Mouse (Mus musculus) limb, embryonic 14.5 days (tissue): ENCODE measurements around the gene Olfr390. TPM values are rescaled to one million over a fixed set of nuclear protein-coding genes. Genes with fewer than 3 reads are reported as not detected.

Source experiments
- ATAC-seq: fragments of 200-750 bp; cut with Nextera tagmentation; 2 replicates; pipeline ENCODE4 v1.8.0; 2017; ENCODE audit warnings: low read depth, moderate number of reproducible peaks, moderate TSS enrichment; ENCODE audit not compliant: low FRiP score
- DNase-seq: peaks from one replicate; pipeline ENCODE4 v3.0.0-alpha.2; 2015; ENCODE audit warnings: low spot score
- H3K27ac ChIP-seq: fragments of 300-500 bp; sonication (generic); replicated peaks from 2 replicates; pipeline ENCODE4 v1.5.1; 2014; ENCODE audit warnings: low read depth, mild to moderate bottlenecking, low read length, moderate library complexity, mixed read lengths
- H3K27me3 ChIP-seq: fragments of 300-500 bp; sonication (generic); 2 replicates; pipeline ENCODE4 v1.6.1; 2014; ENCODE audit warnings: low read length, mixed read lengths; ENCODE audit not compliant: control insufficient read depth, insufficient read depth
- H3K36me3 ChIP-seq: fragments of 300-500 bp; sonication (generic); 2 replicates; pipeline ENCODE4 v1.6.1; 2014; ENCODE audit warnings: mild to moderate bottlenecking, low read length, moderate library complexity, mixed read lengths; ENCODE audit not compliant: control insufficient read depth, insufficient read depth
- H3K4me1 ChIP-seq: fragments of 300-500 bp; sonication (generic); 2 replicates; pipeline ENCODE4 v1.6.1; 2014; ENCODE audit warnings: antibody characterized with exemption, low read length, mixed read lengths; ENCODE audit not compliant: control insufficient read depth, insufficient read depth
- H3K4me2 ChIP-seq: fragments of 300-500 bp; sonication (generic); replicated peaks from 2 replicates; pipeline ENCODE4 v1.6.1; 2014; ENCODE audit warnings: low read depth, mild to moderate bottlenecking, low read length, moderate library complexity; ENCODE audit not compliant: severe bottlenecking
- H3K4me3 ChIP-seq: fragments of 300-500 bp; sonication (generic); replicated peaks from 2 replicates; pipeline ENCODE4 v1.5.1; 2014; ENCODE audit warnings: low read length
- H3K9ac ChIP-seq: fragments of 300-500 bp; sonication (generic); 2 replicates; pipeline ENCODE4 v1.6.1; 2014; ENCODE audit warnings: mild to moderate bottlenecking, low read depth, low read length, moderate library complexity; ENCODE audit not compliant: severe bottlenecking
- H3K9me3 ChIP-seq: fragments of 300-500 bp; sonication (generic); 2 replicates; pipeline ENCODE4 v1.6.1; 2016; ENCODE audit warnings: low read length; ENCODE audit not compliant: control insufficient read depth
- POLR2A ChIP-seq: fragments of 200-500 bp; IDR thresholded peaks from 2 replicates; pipeline ENCODE4 v1.8.0; 2012; ENCODE audit warnings: inconsistent platforms, mild to moderate bottlenecking, moderate library complexity, borderline replicate concordance; ENCODE audit not compliant: insufficient read depth, insufficient read length; ENCODE audit errors: extremely low read depth
- WGBS: fragments of 180-500 bp; shearing (Covaris S2); extraction: QIAGEN DNeasy Blood & Tissue Kit; methylation state at CpG from one replicate; pipeline ENCODE4 v1.1.7; 2014; 5-methylcytosine and 5-hydroxymethylcytosine counted together
- polyA plus RNA-seq, 2 experiments: library from polyadenylated mRNA; depleted of rRNA in 1 of 2; stranded (reverse) in 1 of 2; unstranded in 1 of 2; fragments of >200 nt; fragmentation: Nextera tagmentation in 1 of 2; extraction: Ambion mirVana in 1 of 2; gene quantifications; 2 replicates each; pipeline versions ENCODE4 v1.2.1 to v1.2.3; 2012 to 2014

Gene Olfr390
- not detected in 2 replicates for polyA plus RNA-seq (2012; rRNA removed)
- not detected in 2 replicates for polyA plus RNA-seq (2014; fragmentation: Nextera tagmentation; extraction: Ambion mirVana)

GRCm38 (mm10) chr11:73782664-73783063 lies at the start of gene Olfr390:
Gene Olfr390 (plus strand): TSS chr11:73782964.
- H3K27ac ChIP-seq = no peak within 1 kb of the TSS
- TF ChIP-seq POLR2A = no peak
- 78% methylated on average over 1 of the region's 1 CpGs for WGBS
- no peak for DNase-seq
- no peak for ATAC-seq
- no peak within 1 kb of the TSS for H3K4me2 ChIP-seq
- H3K4me1 ChIP-seq = no peaks in the 10 kb centered on the region
- no peaks in the 10 kb centered on the region for H3K36me3 ChIP-seq
- no peak within 1 kb of the TSS for H3K4me3 ChIP-seq
- H3K9ac ChIP-seq = no peak within 1 kb of the TSS
- no peaks in the 10 kb centered on the region for H3K9me3 ChIP-seq
- no peaks in the 10 kb centered on the region for H3K27me3 ChIP-seq

DNA sequence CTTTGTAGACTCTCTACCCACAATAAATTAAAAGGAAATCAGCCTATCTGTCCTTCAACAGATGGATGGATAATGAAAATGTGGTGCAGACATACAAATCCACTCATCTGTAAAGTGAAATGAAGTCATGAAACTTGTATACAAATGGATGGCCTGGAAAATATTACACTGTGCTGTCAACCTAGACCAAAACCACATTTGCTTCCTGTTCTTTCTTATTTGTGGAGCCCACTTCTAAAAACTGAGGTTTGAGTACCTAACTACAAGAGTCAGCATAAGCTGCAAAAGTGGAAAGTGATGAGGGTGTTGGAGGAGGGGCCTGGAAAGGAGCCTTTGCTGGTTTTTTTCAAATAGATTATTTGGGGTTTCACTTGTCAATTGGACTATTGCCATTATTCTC lies 23.6 kb upstream of the Olfr390 start:
- H3K9me3 ChIP-seq = peaks cover 3% of the 10 kb centered on the region; the same call in 1 of the 2 replicates
- no peak for ATAC-seq
- no peak for TF ChIP-seq POLR2A
- no peaks in the 10 kb centered on the region for H3K36me3 ChIP-seq
- no peak overlapping the region for H3K9ac ChIP-seq
- no peaks in the 10 kb centered on the region for H3K4me1 ChIP-seq
- no peak overlapping the region for H3K4me3 ChIP-seq
- no peak overlapping the region for H3K27ac ChIP-seq
- no peaks in the 10 kb centered on the region for H3K27me3 ChIP-seq
- DNase-seq = no peak
- H3K4me2 ChIP-seq = no peak overlapping the region

DNA sequence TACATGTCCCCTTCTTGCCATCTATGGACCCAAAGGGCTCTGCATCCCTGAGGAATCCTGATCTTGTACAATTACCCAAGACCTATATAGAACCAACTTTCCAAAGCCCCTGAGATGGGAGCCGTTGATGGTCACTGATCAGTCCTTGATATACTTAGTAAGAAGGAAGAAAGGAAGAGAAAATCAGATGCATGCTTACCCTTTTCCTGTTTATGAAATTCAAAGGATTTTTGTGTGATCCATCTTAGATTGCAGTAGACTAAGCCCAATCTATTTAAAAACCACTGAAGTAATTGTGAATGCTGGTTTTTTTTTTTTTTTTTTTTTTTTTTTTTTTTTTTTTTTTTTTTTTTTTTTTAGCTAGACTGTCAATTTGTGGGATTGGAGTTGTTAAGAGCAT lies 2.2 kb upstream of the Olfr390 start, which contains the start of gene Olfr389:
TSS of gene Olfr389 (minus strand) at position 101 of the 400 bp plus-strand sequence.
- ATAC-seq = no peak
- 74% methylated on average over 1 of the region's 1 CpGs for WGBS
- Histone ChIP-seq H3K4me3 (no peak within 1 kb of the TSS), H3K4me1 (no peaks in the 10 kb centered on the region), H3K27me3 (no peaks in the 10 kb centered on the region), H3K27ac (no peak within 1 kb of the TSS), H3K4me2 (no peak within 1 kb of the TSS), H3K9me3 (no peaks in the 10 kb centered on the region), H3K9ac (no peak within 1 kb of the TSS), H3K36me3 (no peaks in the 10 kb centered on the region)
- DNase-seq = no peak
- TF ChIP-seq POLR2A = no peak

- no peak for ATAC-seq
Measured at GRCm38 (mm10) chr11:73802952-73803351, 20.2 kb downstream of the Olfr390 start, which contains the start of gene Olfr391-ps. Gene Olfr391-ps (minus strand): TSS chr11:73803052.

DNA sequence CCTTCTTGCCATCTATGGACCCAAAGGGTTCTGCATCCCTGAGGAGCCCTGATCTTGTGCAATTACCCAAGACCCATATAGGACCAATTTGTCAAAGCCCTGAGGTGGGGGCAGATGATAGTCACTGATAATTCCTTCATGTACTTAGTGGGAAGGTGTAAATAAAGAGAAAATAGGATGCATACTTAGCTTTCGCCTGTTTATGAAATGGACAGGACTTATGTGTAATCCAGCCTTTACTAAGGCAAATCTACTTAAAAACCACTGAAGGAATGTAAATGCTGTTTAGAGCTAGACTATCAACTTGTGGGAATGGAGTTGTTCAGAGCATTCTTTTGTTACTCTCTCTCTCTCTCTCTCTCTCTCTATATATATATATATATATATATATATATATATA lies 34.2 kb downstream of the Olfr390 start, which contains the start of gene Olfr392:
TSS of gene Olfr392 (minus strand) at position 101 of the 400 bp plus-strand sequence.
- no peak for ATAC-seq
- Histone ChIP-seq H3K27me3 (no peaks in the 10 kb centered on the region), H3K27ac (no peak within 1 kb of the TSS), H3K4me1 (no peaks in the 10 kb centered on the region), H3K9me3 (no peaks in the 10 kb centered on the region), H3K9ac (no peak within 1 kb of the TSS), H3K36me3 (no peaks in the 10 kb centered on the region), H3K4me2 (no peak within 1 kb of the TSS), H3K4me3 (no peak within 1 kb of the TSS)
- 92% methylated on average over 1 of the region's 1 CpGs for WGBS
- no peak for DNase-seq
- TF ChIP-seq POLR2A = no peak

More at GRCm38 (mm10) chr11:73802952-73803351, 20.2 kb downstream of the Olfr390 start, which contains the start of gene Olfr391-ps:
- DNase-seq = no peak
- Histone ChIP-seq H3K9me3 (no peaks in the 10 kb centered on the region; the same call in 1 of the 2 replicates), H3K36me3 (no peaks in the 10 kb centered on the region), H3K27me3 (no peaks in the 10 kb centered on the region), H3K27ac (no peak within 1 kb of the TSS), H3K4me1 (no peaks in the 10 kb centered on the region), H3K4me2 (no peak within 1 kb of the TSS), H3K9ac (no peak within 1 kb of the TSS), H3K4me3 (no peak within 1 kb of the TSS)
- 30% methylated on average over 1 of the region's 1 CpGs for WGBS
- TF ChIP-seq POLR2A = no peak

Other genes starting within 250 kb of the Olfr390 start
- not detected in 2 replicates for gene Olfr385, start 190.0 kb upstream of the Olfr390 start, polyA plus RNA-seq (2012; rRNA removed)
- not detected in 2 replicates for gene Olfr385, start 190.0 kb upstream of the Olfr390 start, polyA plus RNA-seq (2014; fragmentation: Nextera tagmentation; extraction: Ambion mirVana)
- not detected in 2 replicates for gene Olfr384, start 184.4 kb upstream of the Olfr390 start, polyA plus RNA-seq (2012; rRNA removed)
- not detected in 2 replicates for gene Olfr384, start 184.4 kb upstream of the Olfr390 start, polyA plus RNA-seq (2014; fragmentation: Nextera tagmentation; extraction: Ambion mirVana)
- gene Zfp735, start 94.2 kb upstream of the Olfr390 start, polyA plus RNA-seq (2012; rRNA removed) = not detected in 2 replicates
- gene Zfp735, start 94.2 kb upstream of the Olfr390 start, polyA plus RNA-seq (2014; fragmentation: Nextera tagmentation; extraction: Ambion mirVana) = not detected in 2 replicates
- gene Olfr389, start 2.3 kb upstream of the Olfr390 start, polyA plus RNA-seq (2012; rRNA removed) = not detected in 2 replicates
- gene Olfr389, start 2.3 kb upstream of the Olfr390 start, polyA plus RNA-seq (2014; fragmentation: Nextera tagmentation; extraction: Ambion mirVana) = not detected in 2 replicates
- not detected in 2 replicates for gene Olfr391-ps, start 20.1 kb downstream of the Olfr390 start, polyA plus RNA-seq (2012; rRNA removed)
- not detected in 2 replicates for gene Olfr391-ps, start 20.1 kb downstream of the Olfr390 start, polyA plus RNA-seq (2014; fragmentation: Nextera tagmentation; extraction: Ambion mirVana)
- not detected in 2 replicates for gene Olfr392, start 34.1 kb downstream of the Olfr390 start, polyA plus RNA-seq (2012; rRNA removed)
- not detected in 2 replicates for gene Olfr392, start 34.1 kb downstream of the Olfr390 start, polyA plus RNA-seq (2014; fragmentation: Nextera tagmentation; extraction: Ambion mirVana)
- not detected in 2 replicates for gene Olfr393, start 68.5 kb downstream of the Olfr390 start, polyA plus RNA-seq (2012; rRNA removed)
- not detected in 2 replicates for gene Olfr393, start 68.5 kb downstream of the Olfr390 start, polyA plus RNA-seq (2014; fragmentation: Nextera tagmentation; extraction: Ambion mirVana)
- not detected in 2 replicates for gene Olfr394, start 107.8 kb downstream of the Olfr390 start, polyA plus RNA-seq (2012; rRNA removed)
- not detected in 2 replicates for gene Olfr394, start 107.8 kb downstream of the Olfr390 start, polyA plus RNA-seq (2014; fragmentation: Nextera tagmentation; extraction: Ambion mirVana)
- gene Olfr395, start 126.3 kb downstream of the Olfr390 start, polyA plus RNA-seq (2012; rRNA removed) = not detected in 2 replicates
- gene Olfr395, start 126.3 kb downstream of the Olfr390 start, polyA plus RNA-seq (2014; fragmentation: Nextera tagmentation; extraction: Ambion mirVana) = not detected in 2 replicates
- not detected in 2 replicates for gene Olfr23, start 153.7 kb downstream of the Olfr390 start, polyA plus RNA-seq (2012; rRNA removed)
- gene Olfr23, start 153.7 kb downstream of the Olfr390 start, polyA plus RNA-seq (2014; fragmentation: Nextera tagmentation; extraction: Ambion mirVana) = not detected in 2 replicates
- not detected in 2 replicates for gene Olfr397, start 177.9 kb downstream of the Olfr390 start, polyA plus RNA-seq (2012; rRNA removed)
- gene Olfr397, start 177.9 kb downstream of the Olfr390 start, polyA plus RNA-seq (2014; fragmentation: Nextera tagmentation; extraction: Ambion mirVana) = not detected in 2 replicates
- gene Olfr398, start 207.4 kb downstream of the Olfr390 start, polyA plus RNA-seq (2012; rRNA removed) = not detected in 2 replicates
- gene Olfr398, start 207.4 kb downstream of the Olfr390 start, polyA plus RNA-seq (2014; fragmentation: Nextera tagmentation; extraction: Ambion mirVana) = not detected in 2 replicates